Mouse (Mus musculus) MEL (cell line): ENCODE measurements at regions not wholly inside any gene's neighbourhood (a gene's known extent, or its start where the extent isn't known, plus 50 kb on each side); places are given as distances from the start of the nearest gene placed in this dataset.

Experiments
- CTCF ChIP-seq, 3 experiments: IDR thresholded peaks in 2 of 3; conservative IDR thresholded peaks in 1 of 3; 2 replicates each; pipeline ENCODE4 v1.5.1; 2011 to 2012; ENCODE audit warnings: low read length in 3 of 3, low read depth in 2 of 3, mild to moderate bottlenecking in 2 of 3, improper control_type of control experiment in 1 of 3, inconsistent platforms in 1 of 3, mixed read lengths in 1 of 3, moderate library complexity in 1 of 3; ENCODE audit not compliant: control insufficient read depth in 1 of 3, insufficient read depth in 1 of 3, poor library complexity in 1 of 3, severe bottlenecking in 1 of 3
- EP300 ChIP-seq, 2 experiments: IDR thresholded peaks; 2 replicates each; pipeline ENCODE4 v1.6.1; 2011; ENCODE audit warnings: improper control_type of control experiment in 2 of 2, low read length in 2 of 2, low read depth in 1 of 2, mild to moderate bottlenecking in 1 of 2
- MAX ChIP-seq: IDR thresholded peaks from 2 replicates; pipeline ENCODE4 v1.6.1; 2011; ENCODE audit warnings: low read length, improper control_type of control experiment
- MXI1 ChIP-seq: IDR thresholded peaks from 2 replicates; pipeline ENCODE4 v1.6.1; 2011; ENCODE audit warnings: mild to moderate bottlenecking, low read depth, low read length, improper control_type of control experiment
- NRF1 ChIP-seq: IDR thresholded peaks from 2 replicates; pipeline ENCODE4 v1.6.1; 2014; ENCODE audit warnings: low read depth, mild to moderate bottlenecking, inconsistent platforms, low read length, improper control_type of control experiment, moderate library complexity; ENCODE audit not compliant: poor library complexity, insufficient read depth, severe bottlenecking
- POLR2A ChIP-seq, 2 experiments: IDR thresholded peaks; 2 replicates each; pipeline ENCODE4 v1.6.1; 2011 to 2012; ENCODE audit warnings: low read length in 2 of 2, mild to moderate bottlenecking in 2 of 2, control low read depth in 1 of 2, improper control_type of control experiment in 1 of 2, low read depth in 1 of 2, moderate library complexity in 1 of 2; ENCODE audit not compliant: control insufficient read depth in 1 of 2, insufficient read depth in 1 of 2, poor library complexity in 1 of 2
- POLR2AphosphoS2 ChIP-seq: IDR thresholded peaks from 2 replicates; pipeline ENCODE4 v1.6.1; 2011; ENCODE audit warnings: low read length, improper control_type of control experiment
- POLR2AphosphoS5 ChIP-seq: IDR thresholded peaks from 2 replicates; pipeline ENCODE4 v1.6.1; 2012; ENCODE audit warnings: low read depth, borderline replicate concordance, mild to moderate bottlenecking, inconsistent platforms, low read length, moderate library complexity, mixed read lengths
- RAD21 ChIP-seq: IDR thresholded peaks from 2 replicates; pipeline ENCODE4 v1.6.1; 2011; ENCODE audit warnings: mild to moderate bottlenecking, low read depth, low read length, improper control_type of control experiment
- ZKSCAN1 ChIP-seq: IDR thresholded peaks from 2 replicates; pipeline ENCODE4 v1.6.1; 2012; ENCODE audit warnings: low read depth, mild to moderate bottlenecking, inconsistent platforms, low read length, improper control_type of control experiment, moderate library complexity
- ZMIZ1 ChIP-seq: IDR thresholded peaks from 2 replicates; pipeline ENCODE4 v1.6.1; 2012; ENCODE audit warnings: low read depth, mild to moderate bottlenecking, inconsistent platforms, low read length, improper control_type of control experiment, moderate library complexity

DNA sequence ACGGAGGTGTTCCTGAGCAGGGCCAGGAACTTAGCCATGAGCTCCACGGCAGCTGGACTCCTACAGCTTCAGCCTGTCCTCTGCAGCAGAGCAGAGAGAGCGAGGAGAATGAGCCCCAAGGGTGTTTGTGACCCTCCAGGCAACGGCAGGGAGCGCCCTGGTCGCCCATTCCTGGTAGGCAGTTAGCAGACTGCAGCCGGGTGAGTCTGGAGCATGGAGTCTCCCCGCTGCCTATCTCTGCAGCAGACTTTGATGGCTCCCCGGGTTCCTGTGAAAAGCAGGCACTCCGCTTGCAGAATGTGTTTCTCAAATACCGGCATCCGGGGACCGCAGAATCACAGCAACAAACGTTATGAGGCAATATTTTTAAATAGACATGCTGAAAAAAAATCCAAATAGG, 67.2 kb upstream of the Smyd2 start:
- TF ChIP-seq EP300 (IDR thresholded peaks at IDR 0.05; ENCODE audit: low read depth in 1 of 2, low read length in 2 of 2) (no peak), ZKSCAN1 (no peak), POLR2AphosphoS5 (no peak), POLR2A (IDR thresholded peaks at IDR 0.05; ENCODE audit: control insufficient read depth in 1 of 2, insufficient read depth in 1 of 2, low read depth in 1 of 2, low read length in 2 of 2, poor library complexity in 1 of 2) (no peak), MAX (no peak), CTCF (IDR thresholded peaks at IDR 0.05 in 2 of 3, conservative IDR thresholded peaks at IDR 0.05 in 1 of 3; ENCODE audit: control insufficient read depth in 1 of 3, insufficient read depth in 1 of 3, low read depth in 2 of 3, low read length in 3 of 3, poor library complexity in 1 of 3, severe bottlenecking in 1 of 3) (no peak), ZMIZ1 (no peak), RAD21 (no peak), POLR2AphosphoS2 (no peak), MXI1 (no peak), NRF1 (no peak)
